Mouse (Mus musculus): ENCODE data around the gene Asb9. TPM values are rescaled to one million over a fixed set of nuclear protein-coding genes. Genes with fewer than 3 reads are reported as not detected.

Asb9 gene
- not detected in 2 replicates for polyA plus RNA-seq (2015; fragmentation: Nextera tagmentation; extraction: Ambion mirVana)

DNA sequence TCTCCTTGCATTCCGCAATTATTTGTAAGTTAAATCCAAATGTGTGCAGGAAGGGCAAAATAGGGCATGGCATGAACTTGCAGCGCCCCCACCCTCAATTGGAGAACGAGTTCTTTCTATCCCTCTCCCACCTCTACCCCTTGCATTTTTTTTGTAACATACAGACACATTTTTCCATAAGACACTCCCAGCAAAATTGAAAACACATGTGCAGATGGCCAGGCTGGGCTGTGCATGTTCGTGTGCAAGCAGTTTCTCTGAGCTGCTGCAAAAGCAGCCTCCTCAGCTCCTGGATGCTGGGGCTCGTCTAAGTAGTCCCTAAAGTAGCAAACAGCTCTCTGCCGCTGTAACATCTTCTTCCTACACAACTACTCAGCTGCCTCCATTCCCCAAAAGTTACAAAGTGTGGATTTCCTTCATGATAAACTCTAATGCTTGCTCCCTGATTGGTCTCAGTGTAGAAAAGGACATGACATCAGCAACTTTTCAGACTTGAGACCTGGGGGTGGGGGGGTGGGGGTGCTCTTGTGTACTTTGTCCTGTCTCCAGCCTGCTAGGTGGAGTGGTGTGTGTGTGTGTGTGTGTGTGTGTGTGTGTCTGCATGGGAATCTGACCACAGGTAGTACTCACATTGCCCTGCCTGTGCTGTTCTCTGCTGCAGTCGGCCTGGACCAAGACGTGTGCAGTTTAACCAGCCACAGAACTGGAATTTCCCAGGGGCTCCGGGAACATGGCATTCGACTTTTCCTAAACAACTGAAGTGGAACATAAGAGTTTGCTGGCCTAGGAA is at the start of gene Asb9:
Gene Asb9 (plus strand): TSS at position 619 of the 790 bp plus-strand sequence.
- ATAC-seq (ENCODE audit: low read depth), result no peak
- Histone ChIP-seq H3K36me3 (ENCODE audit: control insufficient read depth, insufficient read depth, low read length) (no peaks in the 10 kb centered on the region), H3K4me3 (ENCODE audit: low read length) (no peak within 1 kb of the TSS), H3K4me2 (ENCODE audit: low read depth, low read length) (no peak within 1 kb of the TSS), H3K27me3 (ENCODE audit: control insufficient read depth, insufficient read depth, low read depth, low read length) (no peaks in the 10 kb centered on the region), H3K9me3 (ENCODE audit: control insufficient read depth, low read length) (no peaks in the 10 kb centered on the region), H3K9ac (ENCODE audit: low read length) (no peak within 1 kb of the TSS), H3K27ac (ENCODE audit: low read length) (no peak within 1 kb of the TSS), H3K4me1 (replicated peaks; ENCODE audit: control insufficient read depth, insufficient read depth, low read length) (no peaks in the 10 kb centered on the region)
- WGBS, result 57% methylated on average over 10 of the region's 10 CpGs

DNA sequence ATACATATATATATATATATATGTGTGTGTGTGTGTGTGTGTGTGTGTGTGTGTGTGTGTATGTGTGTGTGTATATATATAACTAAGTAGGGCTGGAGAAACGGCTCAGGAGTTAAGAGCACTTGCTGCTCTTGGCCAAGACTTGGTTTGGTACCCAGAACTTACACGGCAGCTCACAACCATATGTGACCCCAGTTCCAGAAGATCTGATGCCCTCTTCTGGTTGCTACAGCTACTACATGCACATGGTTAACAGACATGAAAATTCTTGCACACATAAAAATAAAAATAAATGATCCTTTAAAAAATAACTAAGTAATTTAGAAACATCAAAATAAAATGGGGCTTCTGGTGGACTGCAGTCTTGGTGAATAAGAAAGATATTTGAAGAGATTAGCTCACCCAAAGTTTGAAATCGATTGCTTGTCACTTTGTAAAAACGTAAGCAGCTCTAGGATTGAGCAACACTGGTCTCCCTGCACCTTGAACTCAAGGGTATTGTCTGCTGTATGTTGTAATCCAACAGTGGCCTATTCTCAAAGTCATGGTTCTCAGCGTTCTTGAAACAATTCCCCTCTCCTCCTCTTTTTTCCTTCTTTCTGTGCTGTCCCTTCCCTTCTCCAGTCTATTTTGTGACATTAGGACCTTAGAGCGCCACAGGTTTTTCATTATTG is 46.8 kb upstream of the Asb9 start:
- Histone ChIP-seq H3K27ac (ENCODE audit: low read length) (no peak overlapping the region), H3K27me3 (ENCODE audit: control insufficient read depth, insufficient read depth, low read depth, low read length) (no peaks in the 10 kb centered on the region), H3K4me1 (replicated peaks; ENCODE audit: control insufficient read depth, insufficient read depth, low read length) (no peaks in the 10 kb centered on the region), H3K36me3 (ENCODE audit: control insufficient read depth, insufficient read depth, low read length) (no peaks in the 10 kb centered on the region), H3K4me3 (ENCODE audit: low read length) (no peak overlapping the region), H3K4me2 (ENCODE audit: low read depth, low read length) (no peak overlapping the region), H3K9me3 (ENCODE audit: control insufficient read depth, low read length) (no peaks in the 10 kb centered on the region), H3K9ac (ENCODE audit: low read length) (no peak overlapping the region)
- WGBS, result 64% methylated on average over 6 of the region's 6 CpGs
- no peak for ATAC-seq (ENCODE audit: low read depth)

DNA sequence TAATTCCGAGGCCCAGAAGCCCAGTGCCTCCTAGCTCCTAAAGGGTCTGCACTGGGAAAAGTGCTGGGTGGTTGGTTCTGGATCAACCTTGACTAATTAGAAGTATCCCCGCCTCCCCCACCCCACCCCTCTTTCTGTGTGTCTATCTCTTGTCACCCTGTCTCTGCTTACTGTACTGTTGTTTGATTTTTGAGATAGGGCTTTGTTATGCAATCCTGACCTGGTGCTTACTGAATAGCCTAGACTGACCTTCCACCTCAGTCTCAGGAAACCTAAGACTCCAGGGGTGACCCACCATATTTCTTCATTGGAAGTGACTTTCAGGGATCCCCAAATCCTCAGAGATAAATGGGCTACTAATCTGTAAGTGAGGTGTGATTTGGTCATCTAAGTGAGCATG is 3.9 kb upstream of the Asb9 start:
- WGBS, result 55% methylated on average over 2 of the region's 2 CpGs

DNA sequence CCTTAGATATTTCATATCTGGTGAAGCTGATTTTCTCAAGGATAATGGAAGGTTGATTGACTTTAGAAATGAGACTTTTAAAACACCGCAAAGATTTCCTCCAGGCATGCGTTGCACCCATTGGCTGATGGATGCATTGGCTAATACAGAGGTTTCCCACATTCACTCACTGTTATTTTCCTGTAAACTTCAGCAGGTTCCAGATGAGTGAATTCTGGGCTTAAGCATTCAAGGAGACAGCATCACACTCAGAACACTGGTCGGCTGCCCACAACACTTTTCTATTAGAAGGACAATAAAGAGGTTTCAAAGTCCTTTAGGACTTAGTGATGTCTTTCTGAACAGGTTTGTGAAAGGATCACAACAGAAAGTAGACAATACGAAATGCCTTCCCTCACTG is 941 bp downstream of the Asb9 start:
- WGBS, result 78% methylated on average over 4 of the region's 4 CpGs
- no peak overlapping the region for H3K4me2 ChIP-seq (ENCODE audit: low read depth, low read length)
- no peak overlapping the region for H3K27ac ChIP-seq (ENCODE audit: low read length)
- H3K36me3 ChIP-seq (ENCODE audit: control insufficient read depth, insufficient read depth, low read length), result no peaks in the 10 kb centered on the region
- no peaks in the 10 kb centered on the region for H3K9me3 ChIP-seq (ENCODE audit: control insufficient read depth, low read length)
- no peak overlapping the region for H3K9ac ChIP-seq (ENCODE audit: low read length)
- no peaks in the 10 kb centered on the region for H3K4me1 ChIP-seq (replicated peaks; ENCODE audit: control insufficient read depth, insufficient read depth, low read length)
- no peak overlapping the region for H3K4me3 ChIP-seq (ENCODE audit: low read length)
- ATAC-seq (ENCODE audit: low read depth), result no peak
- H3K27me3 ChIP-seq (ENCODE audit: control insufficient read depth, insufficient read depth, low read depth, low read length), result no peaks in the 10 kb centered on the region

More for the DNA sequence above, 3.9 kb upstream of the Asb9 start:
- H3K9me3 ChIP-seq (ENCODE audit: control insufficient read depth, low read length), result no peaks in the 10 kb centered on the region
- H3K9ac ChIP-seq (ENCODE audit: low read length), result no peak overlapping the region
- H3K27me3 ChIP-seq (ENCODE audit: control insufficient read depth, insufficient read depth, low read depth, low read length), result no peaks in the 10 kb centered on the region
- H3K4me2 ChIP-seq (ENCODE audit: low read depth, low read length), result no peak overlapping the region
- no peaks in the 10 kb centered on the region for H3K36me3 ChIP-seq (ENCODE audit: control insufficient read depth, insufficient read depth, low read length)
- H3K27ac ChIP-seq (ENCODE audit: low read length), result no peak overlapping the region
- H3K4me3 ChIP-seq (ENCODE audit: low read length), result no peak overlapping the region
- ATAC-seq (ENCODE audit: low read depth), result no peak
- no peaks in the 10 kb centered on the region for H3K4me1 ChIP-seq (replicated peaks; ENCODE audit: control insufficient read depth, insufficient read depth, low read length)

DNA sequence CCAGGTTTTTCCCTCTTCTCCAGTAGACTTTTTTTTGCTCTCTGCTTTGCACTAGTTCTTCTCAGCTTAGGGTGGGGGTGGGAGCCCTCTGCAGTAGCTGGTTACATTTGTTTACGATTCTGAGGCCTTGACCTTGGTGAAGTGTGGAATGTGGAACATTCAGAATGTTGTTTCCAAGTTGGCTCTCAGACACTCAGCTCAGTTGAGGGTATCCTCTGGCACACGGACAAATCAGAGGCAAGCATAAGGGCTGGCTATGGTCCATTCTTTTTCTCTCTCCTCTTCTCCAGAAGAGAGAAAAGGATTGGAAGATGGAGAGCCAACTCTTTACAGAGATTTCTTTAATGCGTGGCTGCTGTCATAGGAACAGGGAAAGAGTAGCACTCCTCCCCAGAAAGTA is 2.6 kb downstream of the Asb9 start:
- Histone ChIP-seq H3K4me1 (replicated peaks; ENCODE audit: control insufficient read depth, insufficient read depth, low read length) (no peaks in the 10 kb centered on the region), H3K27me3 (ENCODE audit: control insufficient read depth, insufficient read depth, low read depth, low read length) (no peaks in the 10 kb centered on the region), H3K9me3 (ENCODE audit: control insufficient read depth, low read length) (no peaks in the 10 kb centered on the region), H3K27ac (ENCODE audit: low read length) (no peak overlapping the region), H3K4me2 (ENCODE audit: low read depth, low read length) (no peak overlapping the region), H3K4me3 (ENCODE audit: low read length) (no peak overlapping the region), H3K9ac (ENCODE audit: low read length) (no peak overlapping the region), H3K36me3 (ENCODE audit: control insufficient read depth, insufficient read depth, low read length) (no peaks in the 10 kb centered on the region)
- peak; percentile 89 for ATAC-seq (ENCODE audit: low read depth)
- 33% methylated on average over 3 of the region's 3 CpGs for WGBS

DNA sequence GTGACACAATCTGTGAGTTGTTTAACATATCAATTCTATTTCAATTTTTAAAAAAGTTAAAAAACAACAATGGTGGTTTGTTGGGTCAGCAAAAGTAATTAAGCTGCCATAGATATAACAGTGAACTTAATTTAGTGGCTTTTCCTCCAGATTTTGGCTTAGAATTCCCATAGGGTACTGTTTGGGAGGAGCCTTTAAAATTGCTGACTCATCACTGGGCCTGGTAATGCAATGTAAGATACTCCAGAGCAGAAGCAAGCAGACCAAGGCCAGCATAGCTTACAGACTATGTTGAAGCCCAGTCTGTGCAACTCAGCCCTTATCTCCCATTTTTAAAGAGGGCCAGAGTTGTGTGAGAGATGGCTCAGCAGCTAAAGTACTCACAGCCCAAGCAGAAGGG is 16.0 kb downstream of the Asb9 start:
- Histone ChIP-seq H3K36me3 (ENCODE audit: control insufficient read depth, insufficient read depth, low read length) (no peaks in the 10 kb centered on the region), H3K4me3 (ENCODE audit: low read length) (no peak overlapping the region), H3K4me1 (replicated peaks; ENCODE audit: control insufficient read depth, insufficient read depth, low read length) (no peaks in the 10 kb centered on the region), H3K4me2 (ENCODE audit: low read depth, low read length) (no peak overlapping the region), H3K27me3 (ENCODE audit: control insufficient read depth, insufficient read depth, low read depth, low read length) (no peaks in the 10 kb centered on the region; the same call in 1 of the 2 replicates), H3K9ac (ENCODE audit: low read length) (no peak overlapping the region), H3K27ac (ENCODE audit: low read length) (no peak overlapping the region), H3K9me3 (ENCODE audit: control insufficient read depth, low read length) (no peaks in the 10 kb centered on the region)
- no peak for ATAC-seq (ENCODE audit: low read depth)

DNA sequence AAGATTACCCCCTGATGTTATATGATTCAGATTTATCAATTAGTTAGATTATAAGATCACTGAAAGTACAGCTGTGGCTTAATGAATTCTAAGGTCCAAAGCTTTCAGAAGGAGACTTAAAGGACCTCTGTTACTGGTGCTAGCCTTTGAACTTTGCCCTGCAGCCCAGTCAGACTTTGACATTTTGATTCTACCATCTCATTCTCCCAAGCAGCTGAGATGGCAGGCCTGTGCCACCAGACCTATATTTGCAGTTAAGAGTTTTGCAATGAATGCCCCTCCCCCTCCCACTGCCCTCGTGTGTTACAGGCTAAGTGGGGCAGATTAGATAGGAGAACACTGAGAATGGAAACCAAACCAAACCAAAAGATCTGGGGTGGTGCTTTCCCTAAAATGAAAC is 20.4 kb downstream of the Asb9 start:
- H3K27ac ChIP-seq (ENCODE audit: low read length), result no peak overlapping the region
- ATAC-seq (ENCODE audit: low read depth), result no peak
- no peak overlapping the region for H3K4me2 ChIP-seq (ENCODE audit: low read depth, low read length)
- no peaks in the 10 kb centered on the region; the same call in none of the 2 replicates for H3K27me3 ChIP-seq (ENCODE audit: control insufficient read depth, insufficient read depth, low read depth, low read length)
- no peaks in the 10 kb centered on the region for H3K36me3 ChIP-seq (ENCODE audit: control insufficient read depth, insufficient read depth, low read length)
- H3K4me3 ChIP-seq (ENCODE audit: low read length), result no peak overlapping the region
- 27% methylated on average over 1 of the region's 1 CpGs for WGBS
- no peak overlapping the region for H3K9ac ChIP-seq (ENCODE audit: low read length)
- H3K4me1 ChIP-seq (replicated peaks; ENCODE audit: control insufficient read depth, insufficient read depth, low read length), result no peaks in the 10 kb centered on the region
- no peaks in the 10 kb centered on the region for H3K9me3 ChIP-seq (ENCODE audit: control insufficient read depth, low read length)

DNA sequence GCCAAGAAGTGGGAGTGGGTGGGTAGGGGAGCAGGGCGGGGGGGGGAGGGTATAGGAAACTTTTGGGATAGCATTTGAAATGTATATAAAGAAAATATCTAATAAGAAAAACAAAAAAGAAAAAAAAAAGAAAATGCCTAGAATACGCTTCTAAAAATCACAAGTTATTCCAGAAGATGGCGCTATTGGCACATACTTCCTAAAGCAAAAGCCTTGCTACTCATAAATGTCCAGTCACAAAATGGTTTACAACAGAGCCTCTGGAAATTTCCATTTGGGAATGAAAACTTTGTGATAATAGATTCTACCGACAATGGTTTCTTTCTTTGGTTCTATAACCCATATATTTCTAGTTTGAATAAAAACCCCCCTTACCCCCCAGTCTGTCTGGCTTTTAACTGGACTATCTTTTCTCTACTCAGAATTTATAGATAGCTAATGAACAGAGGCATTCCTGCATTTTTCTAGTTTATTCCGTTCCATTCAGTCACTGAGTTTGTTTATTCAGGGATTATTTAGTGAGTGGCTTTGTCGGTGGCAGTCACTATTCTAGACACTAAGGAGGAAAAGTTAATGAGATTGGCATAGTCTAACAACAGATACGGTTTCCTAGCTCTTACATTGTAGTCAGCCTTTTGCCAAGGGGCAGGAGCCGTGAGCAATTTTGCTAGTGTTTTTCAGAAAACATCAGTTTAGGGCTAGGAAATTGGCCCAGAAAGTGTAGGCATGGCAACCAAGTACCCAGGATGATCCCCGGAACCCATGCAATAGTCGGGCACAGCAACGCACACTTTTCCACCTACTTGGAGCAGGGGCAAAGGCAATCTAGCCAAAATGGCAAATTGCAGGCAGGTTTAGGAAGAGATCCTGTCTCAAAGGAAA is 35.5 kb downstream of the Asb9 start:
- H3K27ac ChIP-seq (ENCODE audit: low read length), result no peak overlapping the region
- H3K4me1 ChIP-seq (replicated peaks; ENCODE audit: control insufficient read depth, insufficient read depth, low read length), result no peaks in the 10 kb centered on the region
- no peak overlapping the region for H3K4me2 ChIP-seq (ENCODE audit: low read depth, low read length)
- WGBS, result 45% methylated on average over 10 of the region's 11 CpGs
- H3K36me3 ChIP-seq (ENCODE audit: control insufficient read depth, insufficient read depth, low read length), result no peaks in the 10 kb centered on the region
- ATAC-seq (ENCODE audit: low read depth), result no peak
- H3K27me3 ChIP-seq (ENCODE audit: control insufficient read depth, insufficient read depth, low read depth, low read length), result no peaks in the 10 kb centered on the region; the same call in 1 of the 2 replicates
- H3K9me3 ChIP-seq (ENCODE audit: control insufficient read depth, low read length), result no peaks in the 10 kb centered on the region
- H3K9ac ChIP-seq (ENCODE audit: low read length), result no peak overlapping the region
- H3K4me3 ChIP-seq (ENCODE audit: low read length), result no peak overlapping the region

DNA sequence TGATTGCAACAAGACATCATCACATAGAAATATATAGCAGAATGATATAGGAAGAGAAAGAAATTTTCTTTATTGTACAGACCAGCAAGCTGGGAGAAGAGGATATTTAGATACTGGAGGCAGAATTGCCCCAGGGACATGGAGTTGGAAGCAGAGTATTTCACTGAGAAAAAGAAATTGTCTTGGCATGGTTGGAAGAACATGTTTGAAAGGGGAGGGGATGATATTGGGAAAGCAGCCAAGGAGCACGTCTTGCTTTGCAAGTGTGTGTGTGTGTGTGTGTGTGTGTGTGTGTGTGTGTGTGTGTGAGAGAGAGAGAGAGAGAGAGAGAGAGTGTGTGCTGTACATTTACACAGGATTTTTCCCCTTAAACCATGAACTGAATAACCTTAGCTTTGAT is 64.1 kb downstream of the Asb9 start:
- no peaks in the 10 kb centered on the region for H3K36me3 ChIP-seq (ENCODE audit: control insufficient read depth, insufficient read depth, low read length)
- H3K4me1 ChIP-seq (replicated peaks; ENCODE audit: control insufficient read depth, insufficient read depth, low read length), result no peaks in the 10 kb centered on the region
- no peak for ATAC-seq (ENCODE audit: low read depth)
- H3K27ac ChIP-seq (ENCODE audit: low read length), result no peak overlapping the region
- no peaks in the 10 kb centered on the region for H3K27me3 ChIP-seq (ENCODE audit: control insufficient read depth, insufficient read depth, low read depth, low read length)
- H3K4me2 ChIP-seq (ENCODE audit: low read depth, low read length), result no peak overlapping the region
- H3K9ac ChIP-seq (ENCODE audit: low read length), result no peak overlapping the region
- no peaks in the 10 kb centered on the region for H3K9me3 ChIP-seq (ENCODE audit: control insufficient read depth, low read length)
- 13% methylated on average over 1 of the region's 1 CpGs for WGBS
- no peak overlapping the region for H3K4me3 ChIP-seq (ENCODE audit: low read length)

All from lung, embryonic 16.5 days (tissue).